Mouse (Mus musculus) embryonic facial prominence, embryonic 13.5 days (tissue): ENCODE data around the gene S100a7a. TPM values are rescaled to one million over a fixed set of nuclear protein-coding genes. Genes with fewer than 3 reads are reported as not detected.

Source experiments
- ATAC-seq: fragments of 200-750 bp; cut with Nextera tagmentation; 2 replicates; pipeline ENCODE4 v1.8.0; 2017; ENCODE audit warnings: low read depth; ENCODE audit not compliant: insufficient number of reproducible peaks, insufficient read depth, low FRiP score, low TSS enrichment
- H3K27ac ChIP-seq: fragments of 300-500 bp; sonication (generic); 2 replicates; pipeline ENCODE4 v1.5.1; 2015; ENCODE audit warnings: moderate library complexity, mild to moderate bottlenecking, inconsistent platforms
- H3K27me3 ChIP-seq: fragments of 300-500 bp; sonication (generic); 2 replicates; pipeline ENCODE4 v1.6.1; 2015; ENCODE audit warnings: mild to moderate bottlenecking, inconsistent platforms
- H3K36me3 ChIP-seq: fragments of 300-500 bp; sonication (generic); 2 replicates; pipeline ENCODE4 v1.6.1; 2015; ENCODE audit warnings: mild to moderate bottlenecking, inconsistent platforms
- H3K4me1 ChIP-seq: fragments of 300-500 bp; sonication (generic); 2 replicates; pipeline ENCODE4 v1.6.1; 2015; ENCODE audit warnings: inconsistent platforms
- H3K4me2 ChIP-seq: fragments of 300-500 bp; sonication (generic); 2 replicates; pipeline ENCODE4 v1.6.1; 2015; ENCODE audit warnings: moderate library complexity, mild to moderate bottlenecking, inconsistent platforms
- H3K4me3 ChIP-seq: fragments of 300-500 bp; sonication (generic); 2 replicates; pipeline ENCODE4 v1.5.1; 2015; ENCODE audit warnings: mild to moderate bottlenecking, inconsistent platforms
- H3K9ac ChIP-seq: fragments of 300-500 bp; sonication (generic); 2 replicates; pipeline ENCODE4 v1.6.1; 2015; ENCODE audit warnings: mild to moderate bottlenecking, inconsistent platforms
- H3K9me3 ChIP-seq: fragments of 300-500 bp; sonication (generic); 2 replicates; pipeline ENCODE4 v1.6.1; 2016; ENCODE audit warnings: inconsistent platforms
- WGBS: fragments of 180-500 bp; shearing (Covaris S2); methylation state at CpG from one replicate; pipeline ENCODE4 v1.1.7; 2015; ENCODE audit warnings: mixed read lengths; 5-methylcytosine and 5-hydroxymethylcytosine counted together
- polyA plus RNA-seq: library from polyadenylated mRNA; unstranded; fragments of >200 nt; fragmentation: Nextera tagmentation; extraction: Ambion mirVana; gene quantifications from 2 replicates; pipeline ENCODE4 v1.2.1, GENCODE M21; 2015

S100a7a gene
- polyA plus RNA-seq = 0.41 TPM in 1 of 2 replicates, not detected in the other

- Histone ChIP-seq H3K4me1 (no peaks in the 10 kb centered on the region), H3K27me3 (peaks cover 3% of the 10 kb centered on the region), H3K27ac (no peak within 1 kb of the TSS), H3K9ac (no peak within 1 kb of the TSS), H3K4me2 (no peak within 1 kb of the TSS), H3K36me3 (no peaks in the 10 kb centered on the region), H3K4me3 (no peak within 1 kb of the TSS), H3K9me3 (no peaks in the 10 kb centered on the region)
- no peak for ATAC-seq
These were observed at the start of gene S100a7a for GRCm38 (mm10) chr3:90653717-90654116. Gene S100a7a (plus strand): TSS chr3:90654017.

- Histone ChIP-seq H3K9ac (no peak overlapping the region), H3K27ac (peak overlapping the region; percentile 97), H3K9me3 (no peaks in the 10 kb centered on the region), H3K36me3 (no peaks in the 10 kb centered on the region), H3K4me2 (peak overlapping the region; percentile 33), H3K27me3 (no peaks in the 10 kb centered on the region), H3K4me1 (peaks cover 58% of the 10 kb centered on the region), H3K4me3 (no peak overlapping the region)
- WGBS = 18% methylated on average over 4 of the region's 4 CpGs
- peak; percentile 83 for ATAC-seq
These were observed 49.4 kb upstream of the S100a7a start for GRCm38 (mm10) chr3:90604416-90604815.

DNA sequence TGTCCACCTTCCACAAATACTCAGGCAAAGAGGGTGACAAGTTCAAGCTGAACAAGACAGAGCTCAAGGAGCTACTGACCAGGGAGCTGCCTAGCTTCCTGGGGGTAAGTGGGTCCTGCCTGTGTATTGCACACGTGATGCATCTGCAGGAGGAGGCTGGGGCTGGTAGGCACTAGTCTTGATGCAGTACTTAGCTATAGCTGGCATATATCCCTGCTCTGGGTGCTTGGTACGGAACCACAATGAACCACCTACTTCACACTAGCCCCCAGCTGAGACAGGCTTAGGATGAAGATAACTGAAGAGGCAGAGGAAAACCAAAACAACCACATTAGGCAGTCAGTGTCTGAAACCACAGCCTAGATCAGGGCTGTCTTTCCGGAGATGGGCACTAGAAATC is 48.8 kb upstream of the S100a7a start:
- H3K4me3 ChIP-seq = no peak overlapping the region
- no peaks in the 10 kb centered on the region for H3K9me3 ChIP-seq
- 56% methylated on average over 3 of the region's 3 CpGs for WGBS
- ATAC-seq = no peak
- no peaks in the 10 kb centered on the region for H3K27me3 ChIP-seq
- no peaks in the 10 kb centered on the region for H3K36me3 ChIP-seq
- H3K4me2 ChIP-seq = peak overlapping the region; percentile 33
- H3K9ac ChIP-seq = no peak overlapping the region
- H3K27ac ChIP-seq = peak overlapping the region; percentile 97
- H3K4me1 ChIP-seq = peaks cover 55% of the 10 kb centered on the region

DNA sequence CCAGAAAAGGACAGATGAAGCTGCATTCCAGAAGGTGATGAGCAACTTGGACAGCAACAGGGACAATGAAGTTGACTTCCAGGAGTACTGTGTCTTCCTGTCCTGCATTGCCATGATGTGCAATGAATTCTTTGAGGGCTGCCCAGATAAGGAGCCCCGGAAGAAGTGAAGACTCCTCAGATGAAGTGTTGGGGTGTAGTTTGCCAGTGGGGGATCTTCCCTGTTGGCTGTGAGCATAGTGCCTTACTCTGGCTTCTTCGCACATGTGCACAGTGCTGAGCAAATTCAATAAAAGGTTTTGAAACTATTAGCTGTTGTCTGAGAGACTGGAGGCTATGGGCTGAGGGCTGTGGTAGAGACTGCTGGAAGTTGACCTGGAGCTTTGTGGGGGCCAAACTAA is 48.1 kb upstream of the S100a7a start:
- peak overlapping the region; percentile 5 for H3K4me2 ChIP-seq

DNA sequence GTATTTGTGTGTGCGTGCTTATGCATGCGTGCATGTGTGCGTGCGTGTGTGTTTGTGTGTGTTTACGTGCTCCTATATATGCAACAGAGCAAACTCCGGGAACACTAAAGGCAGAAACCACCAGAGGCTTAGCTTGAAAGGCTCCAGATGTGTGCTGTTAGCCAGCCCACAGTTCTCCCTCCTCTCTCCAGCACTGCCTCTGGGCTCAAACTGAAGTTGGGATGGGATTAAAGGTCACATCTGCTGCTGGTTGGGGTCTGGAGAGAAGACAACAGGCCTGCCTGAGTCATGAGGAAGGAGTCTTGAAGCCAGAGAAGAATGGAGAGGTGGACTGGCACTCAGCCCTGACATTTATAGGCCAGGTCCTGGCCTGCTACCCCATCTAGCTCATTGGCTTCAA is 47.6 kb upstream of the S100a7a start:
- Histone ChIP-seq H3K9me3 (no peaks in the 10 kb centered on the region), H3K4me3 (no peak overlapping the region), H3K27ac (peak overlapping the region; percentile 97), H3K27me3 (no peaks in the 10 kb centered on the region), H3K4me1 (peaks cover 47% of the 10 kb centered on the region), H3K36me3 (no peaks in the 10 kb centered on the region), H3K4me2 (peak overlapping the region; percentile 5), H3K9ac (no peak overlapping the region)
- 30% methylated on average over 6 of the region's 6 CpGs for WGBS
- ATAC-seq = no peak

More for the DNA sequence above, 48.1 kb upstream of the S100a7a start:
- Histone ChIP-seq H3K27ac (peak overlapping the region; percentile 97), H3K27me3 (no peaks in the 10 kb centered on the region), H3K4me3 (no peak overlapping the region), H3K36me3 (no peaks in the 10 kb centered on the region), H3K9me3 (no peaks in the 10 kb centered on the region), H3K4me1 (peaks cover 48% of the 10 kb centered on the region), H3K9ac (no peak overlapping the region)
- ATAC-seq = no peak
- 41% methylated on average over 2 of the region's 2 CpGs for WGBS

DNA sequence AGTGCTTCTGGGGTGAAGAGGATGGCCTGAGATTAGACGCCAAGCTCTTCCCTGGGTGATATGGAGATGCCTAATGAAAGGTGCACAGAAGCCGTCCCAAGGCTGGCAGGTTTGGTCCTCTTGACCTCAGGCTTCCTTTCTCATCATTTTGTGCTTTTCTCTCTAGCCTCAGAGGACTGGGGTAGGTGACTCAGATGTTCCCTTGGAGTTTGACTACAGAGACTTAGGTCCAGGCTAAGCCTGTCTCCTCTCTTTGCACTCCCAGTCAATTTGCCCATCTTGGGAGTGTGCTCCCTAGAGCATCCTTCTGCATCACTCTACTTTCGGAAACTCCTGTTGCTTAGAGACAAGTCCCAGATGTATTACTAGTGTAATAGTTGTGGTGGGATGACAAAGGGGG is 46.5 kb upstream of the S100a7a start:
- no peaks in the 10 kb centered on the region for H3K36me3 ChIP-seq

GRCm38 (mm10) chr3:90608223-90608622 is 45.6 kb upstream of the S100a7a start, which contains the start of gene S100a5:
Gene S100a5 (plus strand): TSS chr3:90608523.
- H3K4me2 ChIP-seq = no peak within 1 kb of the TSS
- H3K4me1 ChIP-seq = peaks cover 41% of the 10 kb centered on the region
- no peaks in the 10 kb centered on the region for H3K27me3 ChIP-seq
- ATAC-seq = no peak
- H3K36me3 ChIP-seq = no peaks in the 10 kb centered on the region
- no peak within 1 kb of the TSS for H3K9ac ChIP-seq
- WGBS = 63% methylated on average over 3 of the region's 3 CpGs
- no peak within 1 kb of the TSS; the same call in 1 of the 2 replicates for H3K27ac ChIP-seq
- H3K4me3 ChIP-seq = no peak within 1 kb of the TSS
- no peaks in the 10 kb centered on the region for H3K9me3 ChIP-seq

More for the DNA sequence above, 46.5 kb upstream of the S100a7a start:
- Histone ChIP-seq H3K9ac (no peak overlapping the region), H3K4me3 (no peak overlapping the region), H3K27me3 (no peaks in the 10 kb centered on the region), H3K4me2 (no peak overlapping the region), H3K27ac (no peak overlapping the region; the same call in 1 of the 2 replicates), H3K4me1 (peaks cover 45% of the 10 kb centered on the region), H3K9me3 (no peaks in the 10 kb centered on the region)
- ATAC-seq = no peak
- WGBS = 80% methylated on average over 3 of the region's 3 CpGs

- Histone ChIP-seq H3K9me3 (no peaks in the 10 kb centered on the region), H3K27ac (no peak overlapping the region), H3K4me2 (no peak overlapping the region), H3K4me3 (no peak overlapping the region), H3K36me3 (no peaks in the 10 kb centered on the region), H3K27me3 (no peaks in the 10 kb centered on the region), H3K4me1 (peaks cover 42% of the 10 kb centered on the region), H3K9ac (no peak overlapping the region)
- ATAC-seq = no peak
These were observed 44.7 kb upstream of the S100a7a start for GRCm38 (mm10) chr3:90609102-90609501.

DNA sequence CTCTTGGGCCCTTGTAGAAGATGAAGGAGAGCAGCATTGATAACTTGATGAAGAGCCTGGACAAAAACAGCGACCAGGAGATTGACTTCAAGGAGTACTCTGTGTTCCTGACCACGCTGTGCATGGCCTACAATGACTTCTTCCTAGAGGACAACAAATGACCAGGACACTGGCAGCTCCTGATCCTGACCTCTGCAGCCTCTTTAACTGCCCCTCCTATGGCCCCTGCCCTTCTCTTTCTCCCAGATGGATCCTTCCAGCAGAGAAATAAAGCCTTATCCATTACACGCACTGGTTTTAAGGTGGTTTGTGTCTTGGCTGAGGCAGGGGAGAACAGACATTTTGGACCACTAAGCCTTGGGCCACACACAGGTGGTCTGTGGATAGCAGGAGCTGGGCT is 42.3 kb upstream of the S100a7a start:
- 95% methylated on average over 3 of the region's 3 CpGs for WGBS
- no peak overlapping the region for H3K9ac ChIP-seq

GRCm38 (mm10) chr3:90612061-90612460 is 41.8 kb upstream of the S100a7a start:
- Histone ChIP-seq H3K4me2 (no peak overlapping the region), H3K27ac (no peak overlapping the region), H3K4me3 (no peak overlapping the region), H3K36me3 (no peaks in the 10 kb centered on the region), H3K9me3 (no peaks in the 10 kb centered on the region), H3K27me3 (no peaks in the 10 kb centered on the region), H3K4me1 (peaks cover 28% of the 10 kb centered on the region), H3K9ac (no peak overlapping the region)
- no peak for ATAC-seq
- WGBS = 60% methylated on average over 4 of the region's 4 CpGs

More for the DNA sequence above, 42.3 kb upstream of the S100a7a start:
- Histone ChIP-seq H3K4me1 (peaks cover 29% of the 10 kb centered on the region), H3K4me3 (no peak overlapping the region), H3K9me3 (no peaks in the 10 kb centered on the region), H3K36me3 (no peaks in the 10 kb centered on the region), H3K27me3 (no peaks in the 10 kb centered on the region), H3K4me2 (no peak overlapping the region), H3K27ac (no peak overlapping the region)
- no peak for ATAC-seq

- Histone ChIP-seq H3K4me3 (peak within 1 kb of the TSS; percentile 43), H3K4me1 (peaks cover 25% of the 10 kb centered on the region), H3K27me3 (no peaks in the 10 kb centered on the region), H3K36me3 (no peaks in the 10 kb centered on the region), H3K9ac (peak within 1 kb of the TSS; percentile 64), H3K27ac (peak within 1 kb of the TSS; percentile 8; the same call in 1 of the 2 replicates), H3K9me3 (no peaks in the 10 kb centered on the region), H3K4me2 (peak within 1 kb of the TSS; percentile 78)
- peak; percentile 57; the same call in 1 of the 2 replicates for ATAC-seq
- 0% methylated on average over 23 of the region's 23 CpGs for WGBS
These were observed 41.0 kb upstream of the S100a7a start, which contains the start of gene S100a6 for GRCm38 (mm10) chr3:90612728-90613291. Gene S100a6 (plus strand): TSS chr3:90612882.

GRCm38 (mm10) chr3:90613461-90614147 is 40.2 kb upstream of the S100a7a start:
- Histone ChIP-seq H3K9ac (peak overlapping the region; percentile 64; the same call in 1 of the 2 replicates), H3K9me3 (no peaks in the 10 kb centered on the region), H3K4me3 (peak overlapping the region; percentile 43), H3K27me3 (no peaks in the 10 kb centered on the region), H3K36me3 (no peaks in the 10 kb centered on the region), H3K27ac (0 out of 2 replicates have a peak overlapping the region, but pooled peaks have one; percentile 8), H3K4me2 (peak overlapping the region; percentile 78), H3K4me1 (peaks cover 25% of the 10 kb centered on the region)
- 45% methylated on average over 7 of the region's 7 CpGs for WGBS
- ATAC-seq = no peak
